In genomic region chr5:25521461-25521860, GRCm38 (mm10) we compare ENCODE assay signal across 21 mouse cellular contexts. TPM values are rescaled to one million over a fixed set of nuclear protein-coding genes. Genes with fewer than 3 reads are reported as not detected.
"Had no signal": no experiment of that assay in that cellular context is flagged by ENCODE, and none has a peak within 500 bp of the region (broad histone marks: within the 10 kb centered on the region; RNA-seq: fewer than 3 reads in every experiment).

No protein-coding gene starts in this region.

- H3K4me1 ChIP-seq: neural tube, embryonic 12.5 days; neural tube, embryonic 15.5 days; stomach, embryonic 15.5 days had no signal

- H3K36me3 ChIP-seq: neural tube, embryonic 12.5 days; neural tube, embryonic 13.5 days; neural tube, embryonic 15.5 days; stomach, embryonic 15.5 days had no signal

- H3K4me3 ChIP-seq: neural tube, embryonic 12.5 days; neural tube, embryonic 13.5 days; neural tube, embryonic 15.5 days; stomach, embryonic 15.5 days had no signal

- H3K9ac ChIP-seq: neural tube, embryonic 12.5 days; neural tube, embryonic 13.5 days; neural tube, embryonic 15.5 days; stomach, embryonic 15.5 days had no signal

- H3K27ac ChIP-seq: neural tube, embryonic 12.5 days; neural tube, embryonic 13.5 days; neural tube, embryonic 15.5 days; stomach, embryonic 15.5 days; stomach, postnatal 0 days had no signal

- H3K9me3 ChIP-seq: neural tube, embryonic 13.5 days; neural tube, embryonic 15.5 days; stomach, embryonic 15.5 days had no signal

- H3K4me2 ChIP-seq: neural tube, embryonic 12.5 days; neural tube, embryonic 13.5 days; neural tube, embryonic 15.5 days; stomach, embryonic 15.5 days had no signal

- DNase-seq: retina, postnatal 1 day; right cerebral cortex, adult 18-20 months; right cerebral cortex, postnatal 14 days; right cerebral cortex, postnatal 25 days; right cerebral cortex, postnatal 4 days; thymus, adult 18-20 months; thymus, adult 2 months; thymus, postnatal 14 days; thymus, postnatal 25 days; thymus, postnatal 36 days; thymus, postnatal 4 days had no signal

- H3K27me3 ChIP-seq: neural tube, embryonic 12.5 days; neural tube, embryonic 13.5 days; neural tube, embryonic 15.5 days; stomach, embryonic 15.5 days had no signal

RNA-seq across cellular contexts. Expression of gene Cct8l1, which starts 5.6 kb away (rescaled TPM):
- total RNA-seq: neutrophil, adult 5-6 weeks had no signal
- polyA plus RNA-seq: neural tube, embryonic 14.5 days; small intestine, adult 2 months; spleen, adult 2 months; stomach, embryonic 14.5 days; stomach, embryonic 15.5 days had no signal
